Mouse (Mus musculus): ENCODE results near the gene Camk1g.
A peak's percentile ranks its signal among the peaks of the same experiment; 100 is the strongest.

Gene Camk1g

DNA sequence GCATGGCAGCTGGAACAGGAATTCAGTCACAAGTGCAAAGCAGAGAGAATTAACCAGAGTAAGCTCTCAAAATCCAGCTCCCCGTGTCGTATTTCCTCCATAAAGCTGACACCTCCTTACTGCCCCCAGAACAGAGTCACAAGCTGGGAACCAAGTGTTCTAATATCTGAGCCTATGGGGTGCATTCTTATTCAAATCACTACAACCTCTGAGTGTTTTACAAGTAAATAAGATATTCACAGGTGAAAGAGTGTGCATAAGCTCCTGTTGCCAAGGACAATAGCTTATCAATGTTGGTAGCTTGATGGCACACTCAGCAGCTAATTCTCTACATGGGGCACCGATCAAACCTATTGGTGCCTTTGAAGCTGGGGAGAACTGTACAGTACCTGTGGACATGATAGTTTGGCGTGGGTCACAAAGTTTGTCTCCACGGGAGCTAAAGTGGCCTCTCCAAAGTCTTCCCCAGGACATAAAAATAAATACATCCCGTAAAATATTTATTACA is 3.9 kb upstream of the Camk1g start:
- no peak for DNase-seq (ENCODE audit: low spot score)

DNA sequence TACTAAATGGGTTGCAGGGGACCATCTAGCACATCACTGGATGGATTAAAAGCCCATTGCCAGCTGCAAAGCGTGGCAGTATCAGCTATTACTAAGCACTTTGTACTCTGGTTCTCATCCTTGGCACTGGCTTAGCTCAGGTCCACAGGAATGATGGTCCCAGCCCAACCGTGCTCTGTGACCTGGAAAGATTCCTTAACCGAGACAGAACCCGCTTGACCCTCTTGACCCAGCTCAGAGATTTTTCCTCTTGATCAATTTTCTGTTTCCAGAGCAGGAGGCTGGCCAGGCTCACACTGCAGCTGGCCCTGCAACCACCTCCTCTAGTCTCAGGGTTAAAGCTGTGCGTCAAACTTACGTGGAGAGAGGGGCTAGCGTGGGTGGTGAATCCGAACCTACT is 1.0 kb downstream of the Camk1g start:
- no peak for DNase-seq (ENCODE audit: low spot score)

DNA sequence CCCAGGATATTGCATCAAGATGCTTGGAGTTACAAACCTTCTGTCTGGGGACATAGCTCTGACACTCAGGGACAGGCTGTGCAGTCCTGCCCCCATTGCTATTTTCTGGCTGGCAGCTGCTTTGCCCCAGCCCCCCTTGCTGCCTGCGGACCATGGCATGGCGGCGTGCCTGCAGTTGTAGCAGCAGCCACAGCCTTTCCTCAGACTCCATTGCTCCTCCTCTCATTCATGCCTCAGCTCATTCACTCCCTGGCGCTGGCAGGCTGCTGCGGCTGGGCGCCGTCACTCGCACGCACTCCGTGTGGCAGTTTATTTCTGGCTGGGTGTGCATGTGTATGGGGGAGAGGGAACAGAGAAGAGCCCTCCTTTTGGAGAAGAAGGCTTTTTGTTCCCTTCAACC is 2.0 kb downstream of the Camk1g start:
- no peak for DNase-seq (ENCODE audit: low spot score)

DNA sequence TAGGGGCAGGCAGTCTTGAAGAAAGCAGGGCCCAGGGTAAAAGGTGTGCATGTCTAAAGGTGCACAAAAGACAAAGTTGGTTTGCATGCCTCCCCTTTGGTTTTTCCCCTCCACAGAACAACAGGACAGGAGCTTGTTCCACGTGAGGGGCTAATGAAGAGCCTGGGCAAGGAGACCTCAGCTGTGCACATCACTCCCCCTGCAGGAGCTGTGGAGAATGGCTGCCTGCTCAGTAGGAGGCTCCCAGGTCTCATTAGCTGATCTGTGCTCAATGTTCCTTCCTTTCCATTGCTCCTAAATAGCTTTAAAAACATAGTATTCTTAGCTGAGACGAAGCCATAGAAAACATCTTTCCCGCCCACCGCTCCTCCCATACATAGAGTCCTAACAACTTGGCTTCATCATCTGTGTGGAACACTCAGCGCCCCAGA is 6.3 kb downstream of the Camk1g start:
- peak; percentile 38 for DNase-seq (ENCODE audit: low spot score)

DNA sequence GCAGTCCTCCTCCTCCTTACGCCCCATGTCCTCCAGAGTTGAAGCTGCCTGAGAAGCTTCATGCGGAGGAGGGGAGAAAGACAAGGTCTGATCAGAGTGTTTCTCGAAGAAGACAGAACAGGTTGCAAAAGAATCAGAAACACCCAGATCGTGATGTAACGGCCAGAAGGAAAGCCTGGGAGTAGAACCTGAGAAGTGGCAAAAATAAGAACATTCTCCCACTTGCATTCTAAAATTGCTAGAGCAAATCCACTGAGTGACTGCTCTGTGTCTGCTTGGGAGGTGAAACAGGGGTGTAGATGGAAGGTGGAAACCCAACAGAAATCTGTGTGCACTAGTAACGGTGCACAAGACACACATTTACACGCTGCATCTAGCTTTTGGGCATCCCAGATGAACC is 8.0 kb downstream of the Camk1g start:
- no peak for DNase-seq (ENCODE audit: low spot score)

DNA sequence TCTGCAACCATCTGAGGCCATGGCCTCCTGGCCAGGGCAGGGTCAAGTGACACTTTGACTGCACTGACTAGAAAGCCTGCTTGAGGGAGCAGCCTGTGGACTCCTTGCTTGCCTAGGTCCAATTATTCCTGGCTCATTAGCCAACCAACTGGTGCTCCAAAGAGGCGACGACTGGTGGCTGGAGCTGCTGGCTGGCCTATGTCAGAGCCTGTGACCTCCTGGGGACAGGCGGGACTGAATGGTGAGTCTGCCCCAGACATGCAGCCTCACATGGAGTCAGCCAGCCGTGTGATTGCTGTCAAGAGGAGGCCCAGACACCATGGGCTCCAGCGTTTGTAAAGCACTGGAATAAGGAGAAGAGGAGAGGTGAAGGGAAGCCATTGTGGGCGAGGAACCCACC is 8.9 kb downstream of the Camk1g start:
- DNase-seq (ENCODE audit: low spot score): no peak

DNA sequence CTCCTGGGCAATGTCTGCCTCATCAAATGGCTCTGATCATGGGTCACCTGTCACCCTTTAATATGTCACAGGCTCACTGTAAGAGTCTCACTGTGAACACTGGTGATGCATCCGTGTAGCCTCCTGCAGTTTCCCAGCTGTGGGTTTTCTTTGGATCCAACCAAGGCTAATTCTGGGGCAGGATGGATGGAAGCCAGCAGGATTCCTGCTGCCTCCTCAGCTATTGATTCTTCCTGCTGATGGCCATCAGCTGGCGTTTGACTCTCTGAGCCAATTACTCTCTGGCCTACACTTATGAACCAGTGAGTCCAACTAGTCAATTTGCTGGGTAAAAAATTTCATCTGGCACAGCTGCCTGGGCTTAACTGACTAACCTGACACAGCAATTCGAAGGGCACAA is 10.9 kb downstream of the Camk1g start:
- no peak for DNase-seq (ENCODE audit: low spot score)

DNA sequence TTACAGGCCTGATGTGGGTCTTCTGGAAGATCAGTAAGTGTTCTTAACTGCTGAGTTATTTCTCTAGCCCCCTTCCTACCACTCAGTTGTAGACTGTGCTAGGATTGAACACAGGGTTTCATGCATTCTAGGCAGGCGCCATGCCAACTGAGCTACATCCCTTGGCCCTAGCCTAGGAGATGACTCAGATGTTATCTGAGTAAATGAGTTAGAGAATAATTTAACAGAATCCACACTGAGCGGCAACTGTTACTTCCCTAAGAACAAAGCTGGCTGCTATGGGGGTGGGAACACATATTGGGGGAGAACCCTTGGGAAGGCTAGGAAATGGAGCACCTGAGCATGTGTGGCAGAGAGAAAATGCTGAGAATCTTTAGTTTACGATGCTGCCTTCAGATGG is 18.5 kb downstream of the Camk1g start:
- DNase-seq (ENCODE audit: low spot score): no peak

DNA sequence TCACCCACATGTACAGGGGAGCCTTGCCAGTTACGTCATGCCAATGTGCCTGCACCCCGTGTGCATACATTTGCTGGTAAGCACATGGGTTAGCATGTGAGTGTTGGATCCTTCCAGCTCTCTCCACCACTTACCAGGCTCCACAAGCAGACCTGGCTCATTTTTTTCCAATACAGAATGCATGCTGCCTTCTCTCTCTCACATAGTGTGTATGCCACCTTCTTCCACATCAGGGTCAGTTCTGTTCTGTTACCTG is 19.6 kb downstream of the Camk1g start:
- DNase-seq (ENCODE audit: low spot score): no peak

DNA sequence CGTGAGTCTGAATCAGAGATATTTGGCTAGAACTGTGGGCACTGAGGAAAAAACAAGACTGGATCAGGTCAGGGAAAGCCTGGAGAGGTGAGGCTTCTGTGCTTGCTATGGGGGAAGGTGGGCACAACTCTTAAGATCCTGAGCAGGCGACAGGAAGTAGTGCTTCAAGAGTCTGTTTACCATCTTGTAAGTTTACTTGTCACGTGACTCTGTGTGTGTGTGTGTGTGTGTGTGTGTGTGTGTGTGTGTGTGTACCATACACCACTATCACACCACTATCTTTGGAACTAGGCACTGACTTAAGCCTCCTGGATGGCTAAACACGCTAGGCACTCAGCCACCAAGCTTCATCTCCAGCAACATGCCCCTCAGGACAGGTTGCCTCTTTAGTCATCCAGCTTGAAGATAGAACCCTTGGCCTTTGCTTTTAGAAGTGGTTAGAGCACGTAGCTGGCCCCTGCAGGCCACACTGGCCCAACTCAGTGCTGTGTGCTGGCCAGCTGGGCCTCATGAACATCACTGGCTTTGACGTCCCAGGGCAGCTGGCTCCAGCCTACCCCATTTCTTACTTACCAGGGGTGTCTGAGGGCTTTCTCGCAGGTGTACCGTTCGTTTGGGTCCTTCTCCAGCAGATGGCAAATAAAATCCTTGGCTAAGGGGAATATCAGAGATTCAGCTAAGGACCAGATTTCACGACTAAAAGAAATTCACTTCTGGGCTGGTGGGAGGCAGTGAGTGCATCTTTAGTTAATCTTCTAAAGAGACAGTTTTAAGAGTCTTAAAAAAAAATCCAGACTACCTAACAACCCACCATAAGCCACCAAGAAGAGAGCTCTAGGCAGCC is 20.2 kb downstream of the Camk1g start:
- DNase-seq (ENCODE audit: low spot score): no peak

DNA sequence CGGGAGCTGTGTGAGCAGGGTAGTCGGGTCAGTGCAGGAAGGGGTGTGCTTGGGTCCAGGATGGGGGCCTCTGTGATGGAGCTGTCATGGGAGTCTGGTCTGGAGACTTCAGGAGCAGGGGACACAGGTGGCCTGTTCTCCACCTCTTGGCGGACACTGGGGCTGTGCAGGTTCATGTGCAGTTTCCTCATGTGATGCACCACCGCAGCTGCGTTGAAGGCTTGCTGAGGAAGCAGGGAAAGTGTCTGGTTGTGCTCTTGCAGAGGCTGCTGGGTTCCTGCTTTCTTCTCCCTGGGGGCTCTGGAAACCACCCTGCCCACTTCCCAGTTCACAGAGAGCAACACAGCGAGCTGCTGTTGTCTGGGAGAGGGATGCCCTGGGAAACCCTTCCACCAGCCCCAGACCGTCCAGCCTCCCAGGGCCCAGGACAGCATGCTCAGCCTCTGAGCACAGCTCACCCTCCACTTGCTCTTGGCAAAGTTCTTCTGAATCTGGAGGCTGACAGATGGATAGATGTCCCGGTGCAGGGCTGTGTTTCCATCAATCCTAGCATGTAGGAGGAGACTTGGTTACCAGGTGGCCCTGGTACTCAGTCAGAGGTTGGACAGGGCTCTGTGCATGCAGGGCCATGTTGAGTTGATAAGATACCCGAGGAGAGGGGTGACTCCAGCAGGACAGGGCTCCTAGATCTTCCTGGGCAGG is 21.7 kb downstream of the Camk1g start:
- no peak for DNase-seq (ENCODE audit: low spot score)

DNA sequence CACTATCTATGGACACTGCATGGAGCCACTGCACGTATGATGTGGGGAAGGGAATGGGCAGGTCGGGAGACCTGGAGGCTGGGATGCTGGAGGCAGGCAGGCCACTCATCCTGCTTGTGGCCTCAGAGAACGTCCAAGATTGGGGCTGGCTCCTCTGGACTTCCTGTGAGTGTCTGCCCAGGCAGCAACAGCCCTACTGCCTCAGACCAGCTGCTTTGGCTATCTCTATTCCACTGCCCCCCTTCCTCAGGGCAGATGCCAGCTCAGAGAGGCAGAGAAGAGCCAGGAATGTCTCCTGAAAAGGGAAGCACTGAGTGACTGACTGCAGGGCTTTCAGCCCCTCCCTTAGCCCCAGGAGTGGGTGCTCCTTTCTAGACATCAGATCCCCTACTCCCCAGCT is 23.2 kb downstream of the Camk1g start:
- no peak for DNase-seq (ENCODE audit: low spot score)

DNA sequence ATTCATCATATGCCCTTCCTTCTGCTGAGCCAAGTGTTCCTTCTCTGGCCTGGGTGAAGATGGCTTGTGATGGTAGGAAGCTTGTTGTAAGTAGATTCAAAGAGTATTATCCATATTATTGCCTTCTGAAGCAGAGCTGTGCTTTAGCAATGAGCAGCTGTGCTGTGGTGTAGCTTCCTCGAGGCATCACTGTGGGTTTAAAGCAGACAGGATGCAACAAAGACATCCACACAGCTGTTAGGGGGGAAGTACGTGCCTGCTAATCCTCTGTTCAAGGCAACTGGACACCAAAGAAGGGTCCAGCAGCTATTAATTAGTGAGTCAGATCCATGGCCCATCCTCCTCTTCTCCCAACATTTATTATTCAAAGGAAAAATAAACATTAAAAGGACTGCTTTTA is 25.1 kb downstream of the Camk1g start:
- DNase-seq (ENCODE audit: low spot score): no peak

DNA sequence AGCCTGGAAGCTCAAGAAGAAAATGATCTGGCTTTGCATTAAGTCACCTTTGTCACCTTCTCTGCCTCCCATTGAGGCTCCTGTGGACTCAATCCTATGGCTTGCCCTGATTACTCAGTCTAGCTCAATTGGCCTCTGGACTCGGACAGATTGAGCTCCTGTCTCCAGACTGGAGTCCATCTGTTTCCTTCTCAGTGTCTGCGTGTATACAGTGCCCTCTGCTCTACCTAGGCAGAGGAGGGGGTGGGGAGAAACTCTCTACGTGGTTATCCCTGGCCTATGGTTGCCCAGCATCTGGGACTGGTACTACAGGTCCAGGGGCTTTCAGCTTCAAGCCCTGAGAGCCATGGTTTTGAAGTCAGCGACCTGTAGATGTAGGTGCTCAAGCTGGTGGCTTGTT is 26.2 kb downstream of the Camk1g start:
- DNase-seq (ENCODE audit: low spot score): no peak

DNA sequence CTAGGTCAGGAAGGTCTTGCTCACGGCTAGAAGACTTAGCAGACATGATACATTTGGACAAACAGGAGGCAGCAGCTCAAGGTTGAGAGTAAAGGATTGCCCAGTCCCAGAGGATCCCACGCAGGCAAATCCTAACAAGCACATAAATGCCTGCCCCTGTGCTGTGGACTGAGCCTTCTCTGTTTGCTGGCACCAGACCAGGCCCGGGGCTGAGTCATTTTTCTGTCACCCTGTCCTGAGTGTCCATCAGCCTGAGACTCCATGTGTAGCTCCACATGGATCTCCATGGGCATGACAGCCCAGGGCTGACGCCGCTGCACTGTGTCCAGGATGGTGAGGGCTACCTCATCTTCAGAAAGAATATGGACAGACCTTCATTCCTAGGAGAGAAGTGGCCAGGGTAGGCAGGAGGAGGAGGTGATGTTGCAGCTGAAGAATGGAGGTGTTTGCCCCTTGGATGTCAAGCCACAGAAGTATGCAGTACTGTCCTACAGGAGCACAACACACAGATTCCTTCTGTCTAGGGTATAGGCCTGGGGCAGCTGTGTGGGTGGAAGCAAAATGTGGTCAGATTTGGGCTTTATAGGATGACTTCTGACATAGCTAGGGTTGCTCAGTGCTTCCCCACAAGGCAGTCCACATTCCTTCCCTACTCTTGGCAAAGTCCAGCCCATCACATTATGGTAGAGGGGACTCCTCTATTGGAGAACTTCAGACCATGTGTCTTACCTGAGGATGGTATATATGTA is 27.7 kb downstream of the Camk1g start:
- no peak for DNase-seq (ENCODE audit: low spot score)

DNA sequence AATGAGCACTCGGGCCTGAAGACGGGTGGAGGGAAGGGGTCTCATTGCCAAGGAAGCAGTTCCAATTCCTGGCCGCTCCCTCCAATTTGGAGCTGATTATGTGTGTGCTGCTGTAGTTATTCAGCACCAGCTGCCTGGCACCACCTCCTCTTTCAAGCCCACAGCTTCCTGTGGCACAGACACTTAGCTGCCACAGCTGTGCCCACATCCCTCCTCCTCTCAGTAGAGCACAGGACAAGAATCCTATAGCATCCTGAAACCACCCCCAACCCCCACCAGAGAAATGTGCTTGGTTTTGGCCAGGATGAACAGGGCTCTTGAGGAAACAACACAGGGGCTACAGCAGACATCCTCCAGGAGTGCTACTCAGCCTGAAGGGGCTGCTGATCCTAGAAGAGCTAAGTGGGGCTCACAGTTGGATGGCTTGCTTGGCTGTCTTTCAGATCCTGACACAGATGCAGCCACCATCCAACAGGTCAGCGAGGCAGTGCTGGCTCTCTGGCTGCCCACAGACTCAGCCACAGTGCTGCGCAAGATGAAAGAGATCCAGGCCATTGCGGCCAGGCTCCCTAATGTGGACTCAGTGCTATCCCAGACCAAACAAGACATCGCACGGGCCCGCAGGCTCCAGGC is 31.6 kb downstream of the Camk1g start:
- DNase-seq (ENCODE audit: low spot score): no peak

DNA sequence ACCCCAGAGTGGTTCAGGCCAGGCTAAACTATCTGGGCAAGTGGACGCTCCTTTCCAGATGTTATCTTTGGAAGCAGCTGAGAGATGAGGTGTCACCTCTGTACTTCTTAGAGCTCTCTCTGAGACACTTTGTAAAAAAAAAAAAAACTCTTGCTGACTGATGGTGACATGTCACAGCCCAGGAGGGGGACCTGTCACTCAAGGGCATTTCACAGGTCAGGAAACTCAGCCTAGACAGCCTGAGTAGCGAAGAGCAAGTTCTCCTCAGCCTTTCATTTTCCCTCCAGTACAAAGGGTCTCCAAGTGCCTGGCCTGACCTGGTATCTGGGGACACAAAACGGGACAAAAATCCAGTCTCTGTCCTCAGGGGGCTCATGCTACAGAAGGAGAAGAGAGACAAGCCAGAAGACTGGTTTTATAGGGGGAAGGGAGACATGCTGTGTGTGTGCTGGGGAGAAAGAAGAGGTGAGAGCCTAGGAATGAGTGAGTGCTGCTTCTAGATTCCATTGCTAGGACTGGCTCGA is 32.2 kb downstream of the Camk1g start:
- DNase-seq (ENCODE audit: low spot score): no peak

DNA sequence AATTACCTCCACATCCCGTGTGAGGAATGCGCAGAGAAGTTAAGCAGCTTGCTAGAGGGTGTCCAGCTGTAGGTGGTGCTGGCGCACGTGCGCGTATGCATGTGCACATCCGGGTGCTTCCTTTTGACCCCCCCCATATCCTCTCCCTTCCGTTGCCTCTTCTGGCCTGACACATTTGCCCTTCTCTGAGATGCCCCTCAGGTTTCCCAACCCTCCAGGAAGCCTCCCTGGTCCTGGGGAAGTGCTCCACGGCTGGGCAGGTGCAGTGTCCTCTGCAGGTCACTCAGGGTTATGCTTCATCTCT is 33.1 kb downstream of the Camk1g start:
- no peak for DNase-seq (ENCODE audit: low spot score)

DNA sequence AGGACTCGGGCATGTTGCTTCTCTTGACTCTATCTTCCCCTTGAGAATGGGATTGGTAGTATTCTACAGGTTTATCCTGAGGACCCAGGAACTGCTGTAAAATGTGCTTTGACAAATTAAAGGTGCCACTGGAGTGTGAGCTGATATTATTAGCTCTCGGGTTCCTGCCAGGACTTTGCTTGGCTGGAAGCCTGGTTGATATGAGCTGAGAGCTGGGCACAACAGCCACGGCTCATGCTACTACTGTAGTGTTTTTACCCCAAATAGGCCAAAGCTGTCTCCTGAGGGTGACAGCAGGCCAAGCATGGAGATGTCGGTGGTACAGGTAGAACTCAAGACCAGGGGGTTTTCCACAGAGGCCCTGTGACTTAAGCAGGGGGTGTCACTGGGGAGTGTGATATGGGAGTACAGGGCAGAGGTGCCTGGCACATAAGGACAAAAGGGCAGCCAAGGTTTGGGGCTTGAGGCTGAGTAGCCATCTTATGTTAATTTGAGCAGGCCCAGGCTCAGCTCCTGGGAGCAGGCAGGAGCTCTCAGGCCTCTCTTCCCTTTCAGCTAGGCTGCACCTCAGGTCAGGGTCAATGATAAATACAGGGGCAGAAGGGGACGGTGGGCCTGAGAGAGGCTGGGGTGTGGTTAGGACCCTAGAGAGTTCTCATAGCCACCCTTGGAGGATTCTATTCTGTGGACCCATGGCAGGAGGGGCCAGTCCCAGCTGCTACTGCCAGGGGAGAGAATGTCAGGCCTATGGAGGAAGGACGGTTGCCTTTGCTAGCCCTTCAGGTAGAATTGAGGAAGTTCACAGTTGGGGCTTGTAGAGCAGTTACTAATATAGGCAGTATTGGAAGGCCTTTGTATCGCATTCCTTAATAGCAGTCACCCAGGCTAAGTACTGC is 33.7 kb downstream of the Camk1g start:
- no peak for DNase-seq (ENCODE audit: low spot score)

DNA sequence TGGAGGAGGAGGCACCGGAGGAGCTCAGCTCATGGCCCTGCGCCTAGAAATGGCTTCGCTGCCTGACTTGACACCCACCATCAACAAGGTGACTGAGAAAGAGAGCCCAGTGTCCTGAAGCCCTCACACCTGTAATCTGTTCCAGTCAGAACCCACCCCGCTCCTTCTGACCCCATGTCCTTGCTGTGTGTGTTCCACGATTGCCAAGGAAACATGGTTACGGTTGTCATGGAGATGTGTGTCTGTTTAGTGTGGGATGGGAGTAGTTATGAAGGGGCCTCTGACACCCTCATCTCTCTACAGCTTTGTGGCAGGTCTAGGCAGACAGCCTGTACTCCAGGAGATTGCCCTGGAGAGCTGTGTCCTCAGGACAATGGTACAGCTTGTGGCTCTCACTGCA is 35.6 kb downstream of the Camk1g start:
- DNase-seq (ENCODE audit: low spot score): no peak

DNA sequence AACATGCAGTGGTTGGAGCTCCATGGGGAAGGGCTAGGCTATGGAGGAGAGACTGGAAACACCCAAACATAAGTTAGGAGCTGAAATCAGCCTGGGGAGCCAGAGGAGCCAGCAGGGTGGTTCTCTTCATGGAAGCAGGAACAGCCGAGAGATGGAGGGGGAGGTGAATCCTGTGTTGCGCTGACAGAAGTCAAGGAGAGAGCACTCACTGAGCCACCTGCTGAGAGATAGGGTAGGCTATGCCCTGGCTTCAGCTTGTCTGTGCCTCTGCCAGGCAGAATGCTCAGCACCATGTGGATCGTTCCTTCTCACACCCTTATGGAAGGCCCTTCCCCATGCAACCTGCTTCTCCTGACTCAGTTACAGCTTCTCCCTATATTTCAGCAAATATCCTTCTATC is 36.3 kb downstream of the Camk1g start:
- DNase-seq (ENCODE audit: low spot score): no peak

DNA sequence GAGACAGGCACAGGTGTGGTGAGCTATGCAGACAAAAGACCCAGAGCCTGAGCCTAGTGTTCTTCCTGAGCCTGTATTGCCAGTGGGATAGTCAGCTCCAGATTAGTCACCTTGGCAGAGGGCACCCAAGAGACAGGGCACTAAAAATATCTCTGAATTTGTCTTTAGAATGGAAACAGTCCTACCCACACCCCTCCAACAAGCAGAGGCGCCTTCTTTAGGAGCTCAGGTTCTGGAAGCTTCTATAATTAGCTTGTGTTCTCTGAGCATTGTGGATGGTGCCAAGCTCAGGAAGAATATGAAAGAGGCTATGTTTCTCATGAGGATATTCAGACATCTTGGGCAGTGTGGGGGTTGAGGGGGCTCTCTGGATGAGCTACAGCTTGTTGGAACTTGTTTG is 37.4 kb downstream of the Camk1g start:
- DNase-seq (ENCODE audit: low spot score): no peak

Measured in urinary bladder, postnatal 25 days (tissue).